Mouse (Mus musculus): ENCODE data around the gene Zfp354b.

The Zfp354b gene

GRCm38 (mm10) chr11:50883756-50884155, 47.7 kb downstream of the Zfp354b start:
- DNase-seq: no peak

GRCm38 (mm10) chr11:50878641-50879040, 52.8 kb downstream of the Zfp354b start:
- DNase-seq: no peak

Measured in liver (tissue).